Mouse (Mus musculus) hindbrain, embryonic 10.5 days (tissue): ENCODE results near the gene Rit1. TPM values are rescaled to one million over a fixed set of nuclear protein-coding genes. Genes with fewer than 3 reads are reported as not detected.

Experiments
- DNase-seq: peaks from one replicate; pipeline ENCODE4 v3.0.0-alpha.2; 2017; ENCODE audit warnings: low spot score
- H3K27ac ChIP-seq: fragments of 300-500 bp; sonication (generic); 2 replicates; pipeline ENCODE4 v1.5.1; 2016; ENCODE audit warnings: mild to moderate bottlenecking, moderate library complexity
- H3K27me3 ChIP-seq: fragments of 300-500 bp; sonication (generic); 2 replicates; pipeline ENCODE4 v1.6.1; 2016; ENCODE audit warnings: mild to moderate bottlenecking; ENCODE audit not compliant: poor library complexity, insufficient read depth, severe bottlenecking
- H3K36me3 ChIP-seq: fragments of 300-500 bp; sonication (generic); 2 replicates; pipeline ENCODE4 v1.6.1; 2016; ENCODE audit warnings: mild to moderate bottlenecking, moderate library complexity
- H3K4me1 ChIP-seq: fragments of 300-500 bp; sonication (generic); replicated peaks from 2 replicates; pipeline ENCODE4 v1.6.1; 2016; ENCODE audit warnings: mild to moderate bottlenecking
- H3K4me3 ChIP-seq: fragments of 300-500 bp; sonication (generic); 2 replicates; pipeline ENCODE4 v1.5.1; 2016; ENCODE audit warnings: mild to moderate bottlenecking, moderate library complexity
- H3K9me3 ChIP-seq: fragments of 300-500 bp; sonication (generic); 2 replicates; pipeline ENCODE4 v1.6.1; 2016; ENCODE audit warnings: mild to moderate bottlenecking, moderate library complexity
- WGBS: fragments of 180-500 bp; shearing (Covaris S2); methylation state at CpG from one replicate; pipeline ENCODE4 v1.1.7; 2016; 5-methylcytosine and 5-hydroxymethylcytosine counted together
- polyA plus RNA-seq: library from polyadenylated mRNA; unstranded; fragments of >200 nt; fragmentation: Nextera tagmentation; extraction: Ambion mirVana; gene quantifications from 2 replicates; pipeline ENCODE4 v1.2.1, GENCODE M21; 2016

Gene Rit1
- polyA plus RNA-seq = 35.7 and 48.5 TPM in 2 replicates

DNA sequence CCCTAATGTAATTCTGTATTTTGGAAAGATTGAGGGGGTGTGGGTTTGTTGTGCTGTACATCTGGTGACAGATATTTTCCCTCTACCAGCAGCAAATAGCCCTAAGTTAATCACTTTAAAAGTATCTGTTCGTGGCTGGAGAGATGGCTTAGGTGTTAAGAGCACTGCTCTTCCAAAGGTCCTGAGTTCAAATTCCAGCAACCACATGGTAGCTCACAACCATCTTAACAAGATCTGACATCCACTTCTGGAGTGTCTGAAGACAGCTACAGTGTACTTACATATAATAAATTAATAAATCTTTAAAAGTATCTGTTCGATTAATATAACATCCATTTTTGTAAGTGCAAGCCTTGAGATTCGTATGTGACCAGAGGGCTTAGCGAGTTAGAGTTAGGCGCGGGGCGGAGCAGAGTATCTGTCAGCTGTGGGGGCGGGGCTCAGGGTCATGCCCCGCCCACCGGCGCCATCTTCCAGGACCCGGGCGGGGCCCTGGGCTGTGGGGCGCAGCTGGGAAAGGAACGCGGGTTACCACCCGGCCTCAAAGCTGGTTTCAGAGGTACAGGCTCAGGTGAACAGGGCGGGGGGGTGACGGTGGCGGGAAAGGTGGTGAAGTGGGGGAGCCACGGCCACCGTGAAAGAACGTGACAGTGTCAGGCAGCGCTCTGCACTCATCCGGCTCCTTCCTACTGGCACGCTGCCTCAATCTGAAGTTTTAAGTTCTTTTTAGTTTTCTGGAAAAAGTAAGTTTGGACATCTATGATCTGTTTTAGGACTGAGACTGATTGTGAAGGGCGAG is at the start of gene Rit1:
Gene Rit1 (plus strand): TSS at position 440 of the 799 bp plus-strand sequence.
- no peaks in the 10 kb centered on the region for H3K9me3 ChIP-seq
- peaks cover 61% of the 10 kb centered on the region for H3K36me3 ChIP-seq
- 3% methylated on average over 27 of the region's 27 CpGs for WGBS
- H3K27ac ChIP-seq = peak within 1 kb of the TSS; percentile 89
- H3K4me1 ChIP-seq = peaks cover 17% of the 10 kb centered on the region
- H3K4me3 ChIP-seq = peak within 1 kb of the TSS; percentile 80
- no peaks in the 10 kb centered on the region for H3K27me3 ChIP-seq
- DNase-seq = peak; percentile 80

- Histone ChIP-seq H3K4me1 (peaks cover 4% of the 10 kb centered on the region), H3K27me3 (no peaks in the 10 kb centered on the region), H3K4me3 (peak overlapping the region; percentile 43), H3K36me3 (no peaks in the 10 kb centered on the region), H3K27ac (peak overlapping the region; percentile 64), H3K9me3 (0 out of 2 replicates have a peak, but pooled peaks cover 4% of the 10 kb centered on the region)
- 11% methylated on average over 11 of the region's 11 CpGs for WGBS
- peak; percentile 74 for DNase-seq
Measured at GRCm38 (mm10) chr3:88677399-88677798, 39.2 kb upstream of the Rit1 start.

GRCm38 (mm10) chr3:88683814-88684213 is 32.8 kb upstream of the Rit1 start:
- DNase-seq = no peak
- Histone ChIP-seq H3K27me3 (no peaks in the 10 kb centered on the region), H3K9me3 (no peaks in the 10 kb centered on the region), H3K4me3 (no peak overlapping the region), H3K27ac (no peak overlapping the region), H3K4me1 (peaks cover 22% of the 10 kb centered on the region), H3K36me3 (peaks cover 22% of the 10 kb centered on the region)
- 92% methylated on average over 2 of the region's 2 CpGs for WGBS

DNA sequence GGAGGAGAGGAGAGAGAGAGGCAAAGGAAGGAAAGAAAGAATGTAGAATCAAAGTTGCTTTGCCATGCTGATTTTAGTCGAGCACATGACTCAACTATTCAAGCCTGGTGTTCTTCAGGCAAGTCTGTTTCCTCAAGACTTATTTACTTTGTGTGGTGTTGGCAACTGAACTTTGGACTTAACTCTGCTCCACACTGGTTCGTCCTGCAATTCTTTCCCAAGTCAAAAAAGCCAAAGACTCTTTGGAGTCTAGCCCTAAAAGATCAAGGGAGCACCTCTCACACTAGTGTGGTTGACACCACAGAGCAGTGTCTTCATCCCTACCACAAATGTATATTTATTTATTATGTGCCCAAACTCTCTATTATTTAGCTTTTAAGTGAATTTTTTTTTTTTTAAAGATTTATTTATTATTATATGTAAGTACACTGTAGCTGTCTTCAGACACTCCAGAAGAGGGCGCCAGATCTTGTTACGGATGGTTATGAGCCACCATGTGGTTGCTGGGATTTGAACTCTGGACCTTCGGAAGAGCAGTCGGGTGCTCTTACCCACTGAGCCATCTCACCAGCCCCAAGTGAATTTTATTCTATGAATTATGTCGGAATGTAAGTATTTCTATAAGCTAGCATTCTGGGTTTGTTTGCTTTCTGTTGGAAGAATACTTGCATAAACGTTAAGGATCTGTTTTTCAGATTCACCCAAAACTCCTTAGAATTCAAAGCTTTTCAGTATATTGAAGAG is 32.2 kb upstream of the Rit1 start:
- WGBS = 64% methylated on average over 8 of the region's 8 CpGs
- Histone ChIP-seq H3K27me3 (no peaks in the 10 kb centered on the region), H3K27ac (peak overlapping the region; percentile 99), H3K4me1 (peaks cover 22% of the 10 kb centered on the region), H3K4me3 (peak overlapping the region; percentile 98), H3K36me3 (peaks cover 28% of the 10 kb centered on the region), H3K9me3 (no peaks in the 10 kb centered on the region)
- DNase-seq = no peak

DNA sequence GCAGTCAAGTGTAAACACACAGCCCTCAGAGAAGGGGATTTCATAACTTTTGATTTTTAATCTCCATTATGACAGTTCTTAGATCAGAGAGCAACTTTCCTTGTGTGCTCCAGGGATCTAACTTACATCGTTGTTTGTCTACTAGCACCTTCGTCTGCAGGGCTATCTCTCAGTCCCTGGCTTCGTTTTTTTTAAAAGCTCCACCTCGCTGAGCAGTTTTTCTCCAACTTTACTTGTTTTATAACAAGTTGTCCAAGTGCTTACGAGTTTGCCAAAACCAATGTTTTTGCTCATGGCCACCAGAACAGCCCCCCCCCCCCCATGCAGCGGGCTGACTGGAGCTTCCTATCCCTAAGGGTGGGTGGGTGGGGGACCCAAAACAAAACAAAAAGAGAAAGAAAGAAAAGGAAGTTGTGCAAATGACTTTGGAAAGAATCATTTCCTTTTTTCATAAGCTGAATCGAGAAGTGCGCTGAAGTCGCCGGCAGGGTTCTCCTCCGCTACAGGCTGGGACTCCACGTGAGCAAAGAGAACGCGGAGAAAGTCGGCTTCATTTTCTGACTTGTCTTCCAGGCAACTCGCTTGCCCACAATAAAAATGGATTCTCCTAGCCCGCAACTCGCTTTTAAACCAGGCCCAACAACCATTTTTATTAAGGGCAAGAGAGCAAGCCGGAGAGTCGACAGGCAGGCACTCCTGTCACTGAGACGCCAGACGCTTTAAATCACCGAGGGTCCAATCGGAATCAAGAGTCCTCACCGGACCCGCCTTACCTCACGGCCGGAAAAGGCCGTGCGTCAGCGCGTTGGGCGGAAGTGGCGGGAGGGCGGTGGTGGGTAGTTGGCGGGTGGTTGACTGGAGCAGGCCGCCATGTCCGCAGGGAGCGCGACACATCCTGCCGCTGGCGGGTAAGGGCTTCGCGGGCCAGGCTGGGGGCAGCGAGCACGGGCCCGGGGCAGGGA is 31.4 kb upstream of the Rit1 start, which contains the start of gene Khdc4:
Gene Khdc4 (plus strand): TSS at position 824 of the 962 bp plus-strand sequence.
- Histone ChIP-seq H3K4me3 (peak within 1 kb of the TSS; percentile 98), H3K27ac (peak within 1 kb of the TSS; percentile 99), H3K36me3 (peaks cover 36% of the 10 kb centered on the region), H3K27me3 (no peaks in the 10 kb centered on the region), H3K4me1 (peaks cover 22% of the 10 kb centered on the region), H3K9me3 (no peaks in the 10 kb centered on the region)
- under 1% methylated on average over 47 of the region's 47 CpGs for WGBS
- DNase-seq = peak; percentile 97

GRCm38 (mm10) chr3:88685958-88686451 is 30.6 kb upstream of the Rit1 start:
- WGBS = under 1% methylated on average over 45 of the region's 45 CpGs
- peak; percentile 69 for DNase-seq
- Histone ChIP-seq H3K27me3 (no peaks in the 10 kb centered on the region), H3K4me1 (peaks cover 22% of the 10 kb centered on the region), H3K36me3 (peaks cover 44% of the 10 kb centered on the region), H3K9me3 (no peaks in the 10 kb centered on the region), H3K27ac (peak overlapping the region; percentile 99), H3K4me3 (peak overlapping the region; percentile 98)

GRCm38 (mm10) chr3:88686734-88687611 is 29.7 kb upstream of the Rit1 start:
- peak overlapping the region; percentile 98 for H3K4me3 ChIP-seq
- no peaks in the 10 kb centered on the region for H3K9me3 ChIP-seq
- no peak for DNase-seq
- 65% methylated on average over 13 of the region's 13 CpGs for WGBS
- no peaks in the 10 kb centered on the region for H3K27me3 ChIP-seq
- peaks cover 22% of the 10 kb centered on the region for H3K4me1 ChIP-seq
- H3K27ac ChIP-seq = peak overlapping the region; percentile 99
- H3K36me3 ChIP-seq = peaks cover 53% of the 10 kb centered on the region

DNA sequence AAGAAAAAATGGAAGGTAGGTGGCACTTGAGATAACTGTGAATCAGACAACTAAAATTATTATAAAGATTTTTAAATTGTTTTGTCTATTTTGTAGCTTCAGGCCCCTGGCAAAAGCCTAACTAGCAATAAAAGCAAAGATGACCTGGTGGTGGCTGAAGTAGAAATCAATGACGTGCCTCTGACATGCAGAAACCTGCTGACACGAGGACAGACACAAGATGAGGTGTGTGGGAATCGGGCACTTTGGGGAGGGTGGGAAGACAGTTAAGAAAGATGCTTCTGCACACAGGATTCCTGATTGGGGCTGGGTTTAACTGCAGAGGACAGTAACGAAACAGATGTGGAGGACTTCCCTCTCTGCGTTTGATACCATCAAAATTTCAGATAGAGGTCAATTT is 27.6 kb upstream of the Rit1 start:
- H3K9me3 ChIP-seq = no peaks in the 10 kb centered on the region
- no peaks in the 10 kb centered on the region for H3K27me3 ChIP-seq
- no peak overlapping the region for H3K4me3 ChIP-seq
- H3K27ac ChIP-seq = no peak overlapping the region
- peaks cover 73% of the 10 kb centered on the region for H3K36me3 ChIP-seq
- DNase-seq = no peak
- H3K4me1 ChIP-seq = peaks cover 22% of the 10 kb centered on the region
- 91% methylated on average over 5 of the region's 5 CpGs for WGBS

- DNase-seq = no peak
- H3K9me3 ChIP-seq = no peaks in the 10 kb centered on the region
- H3K36me3 ChIP-seq = peaks cover 99% of the 10 kb centered on the region
- H3K4me1 ChIP-seq = no peaks in the 10 kb centered on the region
- no peaks in the 10 kb centered on the region for H3K27me3 ChIP-seq
- H3K27ac ChIP-seq = no peak overlapping the region
- H3K4me3 ChIP-seq = no peak overlapping the region
Measured at GRCm38 (mm10) chr3:88695545-88695944, 21.1 kb upstream of the Rit1 start.

GRCm38 (mm10) chr3:88698051-88698450 is 18.6 kb upstream of the Rit1 start:
- no peaks in the 10 kb centered on the region for H3K27me3 ChIP-seq
- H3K4me3 ChIP-seq = no peak overlapping the region
- H3K9me3 ChIP-seq = no peaks in the 10 kb centered on the region
- no peaks in the 10 kb centered on the region for H3K4me1 ChIP-seq
- H3K27ac ChIP-seq = no peak overlapping the region
- WGBS = 94% methylated on average over 1 of the region's 1 CpGs
- H3K36me3 ChIP-seq = peaks cover 98% of the 10 kb centered on the region
- DNase-seq = no peak

GRCm38 (mm10) chr3:88698834-88699233 is 17.8 kb upstream of the Rit1 start:
- Histone ChIP-seq H3K4me1 (no peaks in the 10 kb centered on the region), H3K27me3 (no peaks in the 10 kb centered on the region), H3K27ac (no peak overlapping the region), H3K9me3 (no peaks in the 10 kb centered on the region), H3K4me3 (no peak overlapping the region), H3K36me3 (peaks cover 98% of the 10 kb centered on the region)
- DNase-seq = no peak
- WGBS = 95% methylated on average over 6 of the region's 6 CpGs
